Mouse (Mus musculus) G1E (cell line): ENCODE measurements around the gene Srp14.

Experiments used
- CTCF ChIP-seq: IDR thresholded peaks from 2 replicates; pipeline ENCODE4 v1.5.1; 2012; ENCODE audit warnings: low read depth, low read length, inconsistent platforms, mixed read lengths
- GATA2 ChIP-seq: IDR thresholded peaks from 2 replicates; pipeline ENCODE4 v1.6.1; 2012; ENCODE audit warnings: low read depth, low read length, inconsistent platforms, borderline replicate concordance
- POLR2AphosphoS5 ChIP-seq: IDR thresholded peaks from 2 replicates; pipeline ENCODE4 v1.6.1; 2012; ENCODE audit warnings: low read depth, low read length, inconsistent platforms; ENCODE audit not compliant: insufficient replicate concordance
- TAL1 ChIP-seq: conservative IDR thresholded peaks from 2 replicates; pipeline ENCODE4 v1.6.1; 2012; ENCODE audit warnings: low read depth, low read length, inconsistent platforms, mixed read lengths

DNA sequence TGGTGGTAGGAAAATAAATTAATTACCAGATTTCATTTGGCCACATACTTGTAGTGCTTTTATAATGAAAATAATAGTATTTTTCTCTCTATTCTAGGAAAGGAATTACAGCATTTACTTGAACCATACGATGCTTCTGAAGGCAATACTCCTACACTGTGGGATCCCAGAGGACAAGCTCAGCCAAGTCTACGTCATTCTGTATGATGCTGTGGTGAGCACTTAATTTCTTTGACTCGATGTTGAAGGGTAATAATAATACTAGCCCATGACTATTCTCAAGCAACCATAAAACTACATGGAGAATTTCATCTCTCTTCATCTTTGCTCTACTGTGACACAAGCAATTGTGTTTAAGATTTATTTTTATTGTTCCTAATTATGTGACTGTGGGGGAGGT is 22.5 kb downstream of the Srp14 start:
- TF ChIP-seq POLR2AphosphoS5, result no peak
- TF ChIP-seq CTCF, result no peak
- no peak for TF ChIP-seq TAL1
- TF ChIP-seq GATA2, result no peak
